8 mouse cellular contexts compared by ENCODE assay signal in the genomic region with DNA sequence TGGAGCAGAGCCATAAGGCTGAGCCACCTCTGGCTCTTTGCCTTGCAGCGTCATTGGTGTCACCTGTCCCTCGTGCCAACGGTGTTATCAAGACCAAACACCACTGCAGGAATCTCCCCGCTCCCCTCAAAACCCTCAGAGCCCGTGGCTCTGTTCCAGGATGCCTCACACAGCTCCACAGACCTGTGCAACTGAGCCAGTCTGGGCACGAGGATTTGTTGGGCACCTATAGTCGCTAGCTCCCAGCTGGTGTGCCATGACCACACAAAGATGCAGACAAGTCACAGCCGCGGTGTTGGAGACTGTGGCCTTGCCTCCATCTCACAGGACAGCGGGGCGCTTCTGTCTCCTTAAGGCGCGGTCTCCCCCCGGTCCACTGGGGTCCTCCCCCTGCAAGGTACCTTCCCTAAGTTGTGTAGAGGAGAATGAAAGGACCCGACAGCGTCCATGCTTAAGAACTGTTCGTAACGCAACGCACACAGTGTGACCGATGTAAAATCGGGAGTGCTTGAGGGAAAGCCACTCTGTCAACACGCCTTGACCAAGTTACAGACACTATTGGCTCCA. TPM values are rescaled to one million over a fixed set of nuclear protein-coding genes. Genes with fewer than 3 reads are reported as not detected.
DNase-seq lines count a peak whose midpoint lies in the region; ATAC-seq and TF ChIP-seq lines count a peak whose summit lies in the region.

No protein-coding gene starts in this region.

- H3K27ac ChIP-seq in neural tube, embryonic 11.5 days (ENCODE audit: low read depth, low read length) = no peak overlapping the region
- H3K27ac ChIP-seq in lung, postnatal 0 days (ENCODE audit: low read length) = peak overlapping the region; percentile 44; the same call in 1 of the 2 replicates

- DNase-seq in neural tube, embryonic 11.5 days (ENCODE audit: low spot score) = peak; percentile 15
- DNase-seq in neural tube, embryonic 10.5 days (ENCODE audit: extremely low spot score, low spot score) = no peak
- DNase-seq in cerebellum, adult 8-10 months = peak; percentile 35
- peak; percentile 23 for DNase-seq in gastrocnemius, postnatal 25 days
- DNase-seq in kidney, adult 9 months = peak; percentile 24
- DNase-seq in lung, postnatal 0 days (ENCODE audit: low spot score) = peak; percentile 27
- DNase-seq in right cerebral cortex, postnatal 25 days = peak; percentile 12
- no peak for DNase-seq in urinary bladder, postnatal 25 days (ENCODE audit: low spot score)

- TF ChIP-seq EP300 in lung, postnatal 0 days (IDR thresholded peaks at IDR 0.05) = no peak

- H3K4me2 ChIP-seq in neural tube, embryonic 11.5 days (ENCODE audit: low read depth) = peak overlapping the region; percentile 98
- peak overlapping the region; percentile 95 for H3K4me2 ChIP-seq in lung, postnatal 0 days (replicated peaks; ENCODE audit: low read depth, low read length)

- H3K9me3 ChIP-seq in neural tube, embryonic 11.5 days (ENCODE audit: control insufficient read depth, low read length) = no peaks in the 10 kb centered on the region
- H3K9me3 ChIP-seq in lung, postnatal 0 days (ENCODE audit: low read length) = no peaks in the 10 kb centered on the region

- H3K36me3 ChIP-seq in neural tube, embryonic 11.5 days (ENCODE audit: control insufficient read depth, insufficient read depth, low read length) = no peaks in the 10 kb centered on the region
- no peaks in the 10 kb centered on the region; the same call in 1 of the 2 replicates for H3K36me3 ChIP-seq in lung, postnatal 0 days (ENCODE audit: insufficient read depth, low read length)

- peak overlapping the region; percentile 83 for H3K4me3 ChIP-seq in neural tube, embryonic 11.5 days (ENCODE audit: low read depth, low read length)
- H3K4me3 ChIP-seq in lung, postnatal 0 days (ENCODE audit: low read depth, low read length) = peak overlapping the region; percentile 79

- WGBS in neural tube, embryonic 11.5 days = 3% methylated on average over 22 of the region's 22 CpGs
- WGBS in lung, postnatal 0 days = 2% methylated on average over 22 of the region's 22 CpGs

- ATAC-seq in neural tube, embryonic 11.5 days (ENCODE audit: insufficient read depth, low FRiP score, low TSS enrichment) = peak; percentile 53
- ATAC-seq in lung, postnatal 0 days = peak; percentile 3; the same call in 1 of the 2 replicates

- peak overlapping the region; percentile 54 for H3K9ac ChIP-seq in neural tube, embryonic 11.5 days (ENCODE audit: low read length)
- H3K9ac ChIP-seq in lung, postnatal 0 days (replicated peaks; ENCODE audit: low read depth) = peak overlapping the region; percentile 6; the same call in 1 of the 2 replicates

- no peak for TF ChIP-seq CTCF in lung, postnatal 0 days (IDR thresholded peaks at IDR 0.05)

- peaks cover 15% of the 10 kb centered on the region for H3K4me1 ChIP-seq in neural tube, embryonic 11.5 days (ENCODE audit: control insufficient read depth, insufficient read depth, low read length)
- peaks cover 11% of the 10 kb centered on the region; the same call in 1 of the 2 replicates for H3K4me1 ChIP-seq in lung, postnatal 0 days (ENCODE audit: insufficient read depth, low read depth, low read length)

- peaks cover 13% of the 10 kb centered on the region; the same call in 1 of the 2 replicates for H3K27me3 ChIP-seq in neural tube, embryonic 11.5 days (ENCODE audit: control insufficient read depth, insufficient read depth, low read length)
- no peaks in the 10 kb centered on the region for H3K27me3 ChIP-seq in lung, postnatal 0 days (replicated peaks; ENCODE audit: insufficient read depth, low read length)

RNA-seq across cellular contexts. Expression of gene Asb1, which starts 0.6 kb away (rescaled TPM):
- 11.9 and 16.7 TPM in 2 replicates for polyA plus RNA-seq in neural tube, embryonic 11.5 days (2014; fragmentation: Nextera tagmentation; extraction: Ambion mirVana)
- 10 to 100 TPM; 15.5 TPM for total RNA-seq in gastrocnemius, postnatal 25 days (2021)
- polyA plus RNA-seq in lung, postnatal 0 days (2015; fragmentation: Nextera tagmentation; extraction: Ambion mirVana) = 4.2 and 4.6 TPM in 2 replicates

RNA-seq across cellular contexts. Expression of gene Traf3ip1, which starts 45.3 kb away (rescaled TPM):
- 7.9 and 8.1 TPM in 2 replicates for polyA plus RNA-seq in neural tube, embryonic 11.5 days (2014; fragmentation: Nextera tagmentation; extraction: Ambion mirVana)
- total RNA-seq in gastrocnemius, postnatal 25 days (2021) = 1 to 10 TPM; 2.9 to 3.2 TPM
- 11.0 and 11.2 TPM in 2 replicates for polyA plus RNA-seq in lung, postnatal 0 days (2015; fragmentation: Nextera tagmentation; extraction: Ambion mirVana)

Comparison
In these comparisons a context has a peak if more than half of its experiments do, and no peak if none do; other contexts are left out.
1. DNase-seq: peak in neural tube, embryonic 11.5 days (single experiment), cerebellum, adult 8-10 months (single experiment), gastrocnemius, postnatal 25 days (single experiment), kidney, adult 9 months (single experiment), lung, postnatal 0 days (single experiment) and right cerebral cortex, postnatal 25 days (single experiment); none in neural tube, embryonic 10.5 days (single experiment) and urinary bladder, postnatal 25 days (single experiment).